Mouse (Mus musculus): ENCODE results near the gene Pmpca.

The Pmpca gene

GRCm38 (mm10) chr2:26389154-26389690 is at the start of gene Pmpca, which contains the start of gene Entr1:
Gene Pmpca (plus strand): TSS chr2:26389339.
Gene Entr1 (minus strand): TSS chr2:26389316.
- DNase-seq, result peak; percentile 80

DNA sequence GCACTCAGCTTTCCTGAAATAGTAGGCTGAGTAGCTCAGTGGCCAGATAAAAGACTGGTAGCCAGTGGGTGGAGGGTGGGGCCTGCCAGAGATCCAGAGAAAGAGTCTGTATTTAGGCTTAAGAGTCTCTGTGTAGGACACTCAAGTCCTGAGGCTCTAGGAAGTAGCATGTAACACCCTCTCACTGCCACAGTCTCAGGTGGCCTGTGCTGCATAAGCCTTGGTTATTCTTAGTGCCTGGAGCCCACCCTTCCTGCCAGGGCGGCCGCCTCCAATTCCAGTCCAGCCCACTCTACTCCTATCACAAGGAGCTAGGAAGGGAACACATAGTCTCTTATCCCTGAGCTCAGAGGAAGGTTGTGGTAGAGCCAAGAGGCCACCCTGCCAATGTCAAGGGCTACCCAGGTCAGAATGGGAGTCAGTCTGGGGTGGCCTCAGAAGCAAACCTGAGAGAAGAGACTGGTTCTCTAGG is 47.6 kb upstream of the Pmpca start:
- DNase-seq, result no peak

DNA sequence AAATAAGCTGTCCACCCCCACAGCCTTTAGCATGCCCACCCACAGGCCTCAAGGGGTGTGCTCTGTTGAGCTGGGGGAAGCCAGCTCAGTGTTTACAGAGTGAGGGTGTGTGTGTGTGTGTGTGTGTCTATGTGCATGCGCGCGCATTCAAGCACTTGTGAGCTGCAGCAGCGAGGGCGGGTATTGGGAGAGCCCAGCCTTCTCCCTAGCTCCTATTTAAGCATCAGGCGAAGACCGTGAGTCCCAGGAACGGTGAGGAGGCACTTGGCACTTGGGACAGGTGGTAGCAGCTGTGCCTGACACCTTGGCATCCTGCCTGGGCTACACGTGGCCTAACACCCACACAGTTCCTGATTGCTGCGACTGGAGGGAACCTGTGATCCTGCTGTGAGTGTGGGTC is 47.1 kb upstream of the Pmpca start:
- DNase-seq, result peak; percentile 49

DNA sequence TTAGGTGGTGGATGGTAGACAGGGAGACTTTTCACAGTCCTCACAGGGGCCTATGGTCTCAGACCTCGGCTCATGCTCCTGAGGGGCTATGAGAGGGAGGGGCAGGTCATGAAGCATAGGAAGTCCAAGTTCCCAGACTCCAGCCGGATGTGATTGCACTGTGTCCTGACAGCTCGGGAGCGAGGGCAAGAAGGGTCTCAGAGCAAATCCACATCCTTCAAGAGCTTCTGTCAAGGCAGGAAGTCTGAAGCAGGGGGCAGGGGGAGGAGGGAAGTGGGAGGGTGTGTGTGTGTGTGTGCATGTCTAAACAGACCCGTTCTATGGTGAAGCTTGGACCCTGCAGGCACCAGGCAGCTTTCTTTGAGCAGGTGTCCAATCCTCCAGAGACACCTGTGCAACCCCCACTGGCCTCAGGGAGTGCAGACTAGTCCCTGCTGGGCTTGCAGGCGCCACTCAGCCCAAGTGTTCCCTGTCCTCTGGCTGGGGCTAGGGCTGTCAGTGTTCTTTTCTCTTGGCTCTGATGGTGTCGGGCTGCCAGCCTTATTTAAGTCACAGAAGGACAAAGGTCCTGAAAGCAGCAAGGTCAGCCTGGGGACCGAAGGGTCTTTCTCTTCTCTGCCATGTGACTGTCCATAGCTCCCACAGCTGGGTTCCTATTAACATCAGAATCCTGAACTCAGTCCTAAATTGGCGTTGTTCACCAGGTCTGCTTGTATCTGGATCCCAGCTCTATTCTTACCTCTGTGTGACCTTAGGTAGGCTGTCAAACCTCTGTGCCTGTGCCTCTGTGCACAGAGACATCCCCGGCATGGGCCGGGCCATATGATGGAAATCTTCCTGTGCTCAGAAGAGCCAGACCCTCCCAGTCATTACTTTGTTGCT is 46.3 kb upstream of the Pmpca start:
- DNase-seq, result peak; percentile 64

DNA sequence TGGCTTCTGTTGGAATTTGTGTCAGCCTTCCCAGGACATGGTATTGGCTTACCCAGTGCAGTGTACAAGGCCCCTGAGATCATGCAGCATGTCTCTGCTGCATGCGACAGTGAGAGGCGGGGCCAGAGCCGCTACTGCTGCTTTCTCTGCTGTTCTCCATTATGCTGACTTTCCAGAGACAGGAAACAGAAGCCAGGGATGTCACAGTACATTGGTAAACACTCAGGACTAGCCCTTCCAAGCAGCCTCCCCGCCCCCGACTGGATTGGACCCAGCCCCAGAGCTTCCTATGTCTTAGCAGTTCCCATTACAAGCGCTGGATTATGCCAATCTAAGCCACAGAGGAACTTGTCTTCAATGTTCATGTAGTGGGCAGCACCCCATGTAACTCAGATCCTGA is 40.9 kb upstream of the Pmpca start:
- DNase-seq, result peak; percentile 49

DNA sequence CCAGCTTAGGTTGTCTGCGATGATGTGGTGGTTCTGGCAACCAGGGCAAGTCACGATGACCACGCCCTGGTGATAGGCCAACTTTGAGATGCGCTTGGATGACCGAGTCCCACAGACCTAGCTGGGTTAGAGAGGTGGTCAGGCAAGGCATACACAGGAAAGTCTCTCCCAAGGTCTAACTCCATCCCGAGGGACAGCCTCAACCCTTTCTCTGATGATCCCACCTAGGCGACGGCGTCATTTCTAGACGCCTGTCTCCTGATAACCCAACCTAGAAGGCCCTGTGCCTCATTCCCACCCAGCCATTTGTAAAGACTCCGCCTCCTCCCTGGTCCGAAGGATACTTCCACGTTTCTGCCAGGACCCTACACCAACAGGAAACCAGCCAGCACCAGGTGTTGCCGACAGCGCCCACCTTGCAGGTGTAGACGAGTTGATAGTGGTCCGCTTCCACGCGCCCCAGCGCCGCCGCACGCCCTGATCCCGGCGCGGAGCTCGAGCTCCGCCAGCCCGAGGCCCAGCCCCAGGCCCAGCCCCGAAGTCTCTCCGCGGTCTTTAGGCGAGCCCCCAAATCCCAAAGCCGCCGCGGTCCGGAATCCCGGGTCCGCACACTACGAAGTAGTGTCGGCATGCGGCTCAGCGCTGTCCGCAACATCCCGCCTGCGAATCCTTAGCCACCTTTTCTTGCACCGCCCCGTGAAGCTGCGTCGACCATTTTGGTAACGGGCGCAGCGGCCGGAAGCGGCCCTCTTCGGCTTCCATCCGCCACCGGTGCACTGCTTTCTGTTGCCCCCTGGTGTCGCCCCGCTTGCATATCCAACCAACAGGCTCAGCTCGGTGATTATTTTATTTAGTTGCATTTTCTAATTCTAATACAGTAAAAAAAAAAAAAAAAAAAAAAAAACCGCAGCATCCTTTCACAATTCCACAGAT is 37.5 kb upstream of the Pmpca start, which contains the start of gene Dnlz:
Gene Dnlz (minus strand): TSS at position 753 of the 933 bp plus-strand sequence.
- peak; percentile 95 for DNase-seq

DNA sequence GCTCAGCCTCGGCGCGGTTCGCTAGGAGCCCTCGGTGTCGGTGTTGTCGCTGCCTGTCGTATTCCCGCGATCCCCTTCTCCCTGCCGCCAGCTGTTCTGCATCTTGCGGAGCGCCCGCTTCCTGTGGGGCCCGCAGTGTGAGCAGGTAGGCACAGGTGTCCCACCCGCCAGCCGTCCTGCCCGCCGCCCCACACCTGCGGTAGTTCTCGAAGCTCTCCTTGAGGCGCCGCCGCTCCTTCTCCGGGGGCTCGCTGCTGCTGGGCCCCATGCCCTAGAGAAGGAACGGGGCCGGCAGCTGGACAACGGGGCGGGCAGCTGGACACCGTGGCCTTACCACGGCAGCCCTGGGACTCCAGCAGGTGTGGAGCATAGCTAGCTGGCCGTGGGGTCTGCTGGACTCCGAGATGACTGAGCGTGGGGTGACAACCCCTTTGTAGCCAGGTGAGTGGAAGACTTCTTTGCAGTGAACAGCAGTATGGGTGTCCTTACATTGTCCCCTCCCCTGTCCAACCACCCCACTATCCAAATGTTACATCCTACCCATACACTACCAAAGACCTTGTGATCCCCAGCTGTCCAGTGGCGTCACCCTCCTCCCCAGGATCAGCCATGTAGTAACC is 36.7 kb upstream of the Pmpca start:
- no peak for DNase-seq

DNA sequence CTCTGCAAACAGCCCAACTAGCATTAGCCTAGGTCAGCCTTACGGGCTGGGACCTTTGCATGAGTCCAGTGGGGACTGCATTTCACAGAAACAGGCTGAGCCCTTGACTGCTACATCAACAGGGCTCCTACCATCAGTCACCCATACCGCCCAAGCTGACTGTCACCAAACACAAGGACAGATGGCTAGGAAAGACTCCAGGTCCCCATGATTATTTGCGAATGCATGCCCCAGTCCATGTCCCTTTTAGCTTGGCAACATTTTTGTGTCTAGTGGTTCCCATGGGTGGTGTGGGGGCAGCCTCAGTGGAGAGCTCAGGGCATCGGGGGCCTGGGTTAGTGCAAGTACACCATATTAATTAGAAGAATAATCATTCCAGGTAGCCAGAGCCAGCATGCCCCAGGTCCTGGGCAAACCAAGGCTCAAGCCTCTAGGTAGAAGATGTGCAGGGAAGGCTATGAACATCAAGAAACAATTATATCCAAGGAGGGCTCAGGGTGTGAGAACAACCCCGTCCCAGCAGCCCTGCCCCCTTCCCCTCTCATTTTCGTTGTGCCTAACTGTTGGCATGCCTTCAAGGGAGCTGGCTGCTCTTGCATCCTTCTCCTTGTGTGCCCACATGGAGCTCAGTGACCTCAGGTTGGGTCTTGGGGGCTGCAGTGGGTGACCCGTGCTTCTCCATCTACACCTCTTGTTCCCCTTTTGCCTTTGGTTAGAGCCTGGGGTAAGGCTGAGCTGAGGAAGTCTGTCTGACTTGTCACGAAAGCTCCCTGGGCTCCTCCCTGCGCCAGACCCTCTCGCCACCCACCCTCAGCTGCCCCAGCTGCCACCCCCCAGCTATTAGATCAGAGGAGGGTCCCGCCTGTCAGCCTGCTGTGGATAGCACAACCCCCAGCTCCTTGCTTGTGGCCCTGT is 35.8 kb upstream of the Pmpca start:
- DNase-seq, result no peak

- no peak for DNase-seq
Measured at GRCm38 (mm10) chr2:26354401-26354800, 34.7 kb upstream of the Pmpca start.

GRCm38 (mm10) chr2:26356231-26356630 is 32.9 kb upstream of the Pmpca start:
- DNase-seq, result no peak

DNA sequence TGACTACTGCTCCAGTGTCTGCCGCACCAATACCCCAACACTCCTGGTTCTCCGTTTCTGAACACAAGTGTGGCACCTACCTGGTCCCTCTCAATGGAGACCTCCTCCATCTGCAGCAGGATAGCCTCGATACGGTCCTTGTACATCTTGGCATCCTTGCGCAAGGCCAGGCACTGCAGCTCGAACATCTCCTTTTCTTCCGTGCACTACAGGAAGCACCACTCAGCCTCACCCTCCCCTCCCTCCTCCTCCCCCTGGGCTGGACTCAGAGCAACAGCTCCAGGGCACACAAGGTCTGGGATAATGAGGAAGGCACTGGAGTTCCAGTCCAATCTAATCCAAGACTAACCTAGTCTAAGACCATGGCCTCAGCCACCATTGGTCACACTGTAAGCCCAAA is 32.5 kb upstream of the Pmpca start:
- no peak for DNase-seq

GRCm38 (mm10) chr2:26357484-26357883 is 31.7 kb upstream of the Pmpca start:
- peak; percentile 86 for DNase-seq

DNA sequence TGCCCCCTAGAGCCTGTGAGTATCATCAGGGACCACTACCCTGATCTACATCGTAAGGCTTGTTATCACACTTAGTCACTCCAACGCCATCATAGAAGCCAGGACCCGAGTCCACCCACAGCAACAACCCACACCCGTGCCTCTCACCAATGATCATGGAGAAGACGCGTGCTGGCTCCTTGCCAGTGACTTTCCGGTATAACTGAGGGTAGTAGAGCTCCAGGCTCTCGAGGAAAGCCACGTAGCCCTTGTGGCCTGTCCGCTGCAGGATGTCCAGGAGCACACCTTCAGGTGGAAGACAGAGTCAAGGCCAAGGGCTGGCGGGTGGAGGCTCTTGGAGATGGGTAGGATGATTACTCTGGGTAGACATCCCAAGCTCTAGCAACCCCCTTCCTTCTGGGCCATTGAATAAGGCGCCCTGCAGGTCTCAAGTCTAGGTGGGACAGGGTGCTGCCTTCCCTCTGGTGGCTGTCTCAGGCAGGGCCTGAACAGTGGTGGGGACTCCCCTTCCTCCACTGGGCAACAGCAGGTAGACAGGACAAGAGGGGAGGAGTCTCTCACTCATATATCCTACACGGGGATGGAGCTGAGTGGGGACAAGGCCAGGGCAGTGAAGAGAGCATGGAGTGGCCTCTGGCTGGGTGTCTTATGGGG is 30.3 kb upstream of the Pmpca start:
- DNase-seq, result no peak

DNA sequence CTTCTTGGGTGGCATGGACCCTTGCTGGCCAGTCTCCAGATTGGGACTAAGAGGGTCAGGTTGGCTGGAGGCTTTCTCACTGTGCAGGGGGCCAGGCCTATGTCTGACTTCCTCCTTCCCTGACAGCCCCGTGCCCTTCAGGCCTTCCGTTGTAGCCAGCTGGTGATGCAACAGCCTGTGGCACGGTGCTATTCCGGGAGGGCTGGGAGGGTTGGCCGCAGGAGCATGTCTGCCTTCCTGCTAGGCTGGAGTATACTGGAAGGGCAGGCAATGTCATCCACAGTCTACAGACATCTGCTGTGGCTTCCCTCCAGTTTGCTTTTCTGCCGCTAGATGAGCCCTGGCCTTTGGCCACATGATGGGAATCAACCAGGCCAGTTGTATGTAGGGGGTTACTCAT is 29.2 kb upstream of the Pmpca start:
- DNase-seq, result no peak

GRCm38 (mm10) chr2:26360772-26361171 is 28.4 kb upstream of the Pmpca start, which contains the start of gene Card9:
Gene Card9 (minus strand): TSS chr2:26360918.
- DNase-seq, result no peak

- no peak for DNase-seq
Measured at GRCm38 (mm10) chr2:26362991-26363390, 26.1 kb upstream of the Pmpca start.

GRCm38 (mm10) chr2:26363481-26363880 is 25.7 kb upstream of the Pmpca start:
- no peak for DNase-seq

DNA sequence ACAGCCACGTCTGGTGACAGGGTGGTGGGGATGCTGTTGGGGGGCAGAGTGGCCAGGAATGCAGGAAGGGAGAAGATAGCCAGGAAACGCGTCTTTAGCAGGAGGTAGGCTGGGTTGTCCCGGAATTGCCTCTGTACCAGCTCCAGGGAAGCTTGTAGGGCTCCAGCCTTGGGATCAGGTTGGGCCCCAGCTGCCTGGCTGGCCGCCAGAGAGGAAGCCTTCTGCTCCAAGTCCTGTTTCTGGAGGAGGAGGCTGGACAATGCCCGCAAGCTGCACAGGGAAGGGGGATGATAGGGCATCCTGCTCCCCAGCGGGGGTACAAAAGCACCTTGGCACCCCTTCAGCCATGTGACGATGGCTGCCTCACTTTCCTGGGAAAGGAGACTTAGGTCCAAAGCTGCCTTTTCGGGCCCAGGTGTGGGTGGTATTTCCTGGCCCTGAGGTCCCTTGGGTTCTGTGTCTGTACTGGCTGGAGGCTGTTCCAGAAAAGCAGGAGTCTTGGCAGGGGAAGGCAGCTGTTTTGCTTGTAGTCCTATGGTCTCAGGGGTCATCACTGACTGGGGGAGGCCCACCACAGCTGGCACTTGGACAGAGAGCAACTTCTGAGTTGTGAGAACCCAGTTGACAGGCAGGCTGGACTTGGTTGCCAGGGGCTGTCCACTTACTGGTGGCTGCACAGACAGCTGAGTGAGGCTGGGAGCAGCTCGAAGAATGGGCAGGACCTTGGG is 24.2 kb upstream of the Pmpca start:
- peak; percentile 52 for DNase-seq

GRCm38 (mm10) chr2:26367911-26368310 is 21.2 kb upstream of the Pmpca start:
- DNase-seq, result no peak

GRCm38 (mm10) chr2:26368572-26368971 is 20.6 kb upstream of the Pmpca start:
- DNase-seq, result no peak
